Mouse (Mus musculus) kidney, adult 18-20 months (tissue): Measurements from ENCODE around the gene Nagk.
"Not testable (repeated sequence)": the region's sequence is repeated elsewhere in the genome, so short reads cannot be mapped to it uniquely, and the experiment has no call there.

ENCODE experiments used
- DNase-seq: peaks from one replicate; pipeline ENCODE4 v3.0.0; 2021

Gene Nagk

DNA sequence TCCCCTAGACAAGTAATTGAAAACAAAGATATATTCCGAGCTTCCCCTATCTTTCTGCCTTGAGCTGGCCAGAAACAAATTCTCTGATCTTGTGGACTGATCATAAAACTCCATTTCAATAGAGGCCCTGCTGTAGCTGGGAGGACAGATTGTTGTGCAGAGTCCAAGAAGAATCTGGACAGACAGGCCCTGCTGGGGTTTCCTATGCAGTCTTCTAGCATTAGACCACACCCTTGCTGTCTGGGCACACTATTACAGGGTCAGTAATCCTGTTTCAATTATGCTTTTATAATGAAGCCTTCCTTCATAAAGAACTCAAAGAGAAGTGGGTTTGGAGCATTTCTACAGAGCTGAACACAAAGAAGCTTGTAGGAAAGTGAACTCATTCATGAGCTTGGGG lies 24.2 kb downstream of the Nagk start:
- DNase-seq: no peak

GRCm38 (mm10) chr6:83820727-83821515 lies 26.1 kb downstream of the Nagk start:
- DNase-seq: no peak

DNA sequence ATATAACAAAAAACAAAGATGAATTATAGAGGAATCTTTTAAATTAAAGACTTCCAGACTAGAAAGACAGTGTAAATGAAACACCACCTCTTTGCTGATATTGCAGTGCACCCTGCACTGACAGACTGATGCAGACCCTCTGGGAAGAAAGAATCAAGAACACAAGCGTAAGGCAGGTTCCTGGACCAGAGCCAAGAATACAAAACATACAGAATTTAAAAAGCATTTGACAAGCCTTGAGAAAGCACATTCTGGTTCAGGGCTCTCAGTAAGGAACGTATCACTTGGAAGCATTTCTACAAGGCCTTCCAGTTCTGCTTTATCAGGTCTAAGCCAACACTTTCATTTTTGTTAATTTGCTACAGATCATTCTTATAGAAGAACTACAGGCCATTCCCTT lies 27.1 kb downstream of the Nagk start:
- DNase-seq: no peak

DNA sequence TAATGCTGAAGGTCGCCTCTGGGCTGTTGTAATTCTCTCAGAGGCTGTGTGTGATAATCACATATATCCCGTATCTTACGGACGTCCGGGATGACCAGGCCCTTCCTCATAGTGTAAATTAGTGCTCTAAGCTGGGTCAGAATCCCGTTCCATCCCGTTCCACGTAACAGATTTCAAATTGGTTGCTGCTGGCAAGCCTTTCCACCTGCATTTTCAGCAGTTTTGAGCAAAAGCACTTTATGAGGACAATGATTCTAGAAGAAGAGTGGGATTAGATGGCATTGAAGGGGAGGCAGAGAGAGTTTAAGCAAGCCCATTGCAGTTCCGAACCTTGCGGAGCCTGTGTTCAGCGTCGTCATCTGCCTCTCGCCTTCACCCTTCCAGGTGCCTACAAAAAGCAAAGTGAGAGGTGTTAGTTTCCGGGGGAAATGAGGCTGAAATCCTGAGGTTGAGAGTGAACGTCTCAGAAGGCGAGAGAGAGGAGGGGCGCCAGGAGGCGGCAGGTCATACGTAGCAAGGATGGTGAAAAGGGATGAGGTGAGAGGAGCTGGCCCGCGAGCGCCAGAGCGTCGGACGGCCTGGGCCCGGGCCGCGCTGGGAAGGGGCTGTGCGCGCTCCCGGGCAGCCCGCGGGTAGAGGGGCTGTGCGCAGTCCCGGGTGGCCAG lies 36.3 kb downstream of the Nagk start:
- DNase-seq: no peak

DNA sequence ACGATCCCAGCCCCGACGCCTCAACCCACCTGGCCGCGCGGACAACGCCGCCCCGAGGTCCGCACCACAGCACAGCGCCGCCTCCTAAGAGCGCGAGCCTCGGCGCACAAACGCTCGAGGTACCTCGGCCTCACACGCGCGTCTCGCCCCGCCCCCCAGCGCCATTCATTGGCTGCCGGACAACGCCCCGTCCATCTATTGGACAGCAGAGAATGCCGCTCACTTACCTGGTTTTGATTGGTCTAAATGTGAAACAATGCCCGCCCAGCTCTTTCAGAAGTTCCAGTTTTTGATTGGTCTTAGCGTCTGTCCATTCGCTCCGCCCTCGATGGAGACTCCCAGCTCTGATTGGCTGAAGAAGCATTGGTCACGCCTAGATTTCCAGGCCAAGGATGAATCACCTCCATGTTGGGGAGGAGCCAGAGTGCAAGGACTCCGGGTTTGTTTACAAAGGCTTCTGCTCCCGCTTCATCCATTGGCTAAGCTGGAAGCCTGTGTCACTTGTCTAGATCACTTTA lies 36.9 kb downstream of the Nagk start, which contains the start of gene Paip2b:
Paip2b (minus strand) TSS at position 136 of the 518 bp plus-strand sequence.
- DNase-seq: peak; percentile 98

DNA sequence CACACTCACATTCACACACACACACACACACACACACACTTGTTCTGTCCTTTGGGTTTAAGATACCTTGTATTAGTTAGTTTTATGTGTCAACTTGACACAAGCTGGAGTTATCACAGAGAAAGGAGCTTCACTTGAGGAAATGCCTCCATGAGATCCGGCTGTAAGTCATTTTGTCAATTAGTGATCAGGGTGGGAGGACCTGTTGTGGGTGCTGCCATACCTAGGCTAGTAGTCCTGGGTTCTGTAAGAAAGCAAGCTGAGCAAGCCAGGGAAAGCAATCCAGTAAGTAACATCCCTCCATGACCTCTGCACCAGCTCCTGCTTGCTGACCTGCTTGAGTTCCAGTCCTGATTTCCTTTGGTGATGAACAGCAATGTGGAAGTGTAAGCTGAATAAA lies 37.6 kb downstream of the Nagk start:
- DNase-seq: not testable (repeated sequence)

GRCm38 (mm10) chr6:83836826-83837225 lies 42.0 kb downstream of the Nagk start:
- DNase-seq: no peak

DNA sequence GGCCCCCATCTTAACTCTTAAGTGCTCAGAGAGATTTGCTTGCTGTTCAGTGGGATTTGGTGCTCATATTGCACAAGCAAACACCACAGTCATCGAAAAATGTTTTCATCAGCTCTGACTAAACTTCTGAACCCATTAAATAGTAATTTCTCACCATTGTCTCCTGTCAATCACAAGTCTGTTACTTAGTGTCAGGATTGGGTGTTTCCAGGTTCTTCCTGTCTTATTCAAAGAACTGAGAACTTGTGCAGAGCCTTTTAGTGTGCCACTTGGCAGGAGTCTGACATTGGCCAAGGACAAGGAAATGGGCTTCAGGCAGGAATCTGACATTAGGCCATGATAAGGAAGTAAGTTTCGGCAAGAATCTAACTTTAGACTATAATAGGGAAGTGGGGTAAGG lies 43.3 kb downstream of the Nagk start:
- DNase-seq: no peak

GRCm38 (mm10) chr6:83840086-83840485 lies 45.3 kb downstream of the Nagk start:
- DNase-seq: no peak

- DNase-seq: no peak
These were observed 50.1 kb downstream of the Nagk start for GRCm38 (mm10) chr6:83844913-83845312.

GRCm38 (mm10) chr6:83846141-83846540 lies 51.4 kb downstream of the Nagk start:
- DNase-seq: no peak

DNA sequence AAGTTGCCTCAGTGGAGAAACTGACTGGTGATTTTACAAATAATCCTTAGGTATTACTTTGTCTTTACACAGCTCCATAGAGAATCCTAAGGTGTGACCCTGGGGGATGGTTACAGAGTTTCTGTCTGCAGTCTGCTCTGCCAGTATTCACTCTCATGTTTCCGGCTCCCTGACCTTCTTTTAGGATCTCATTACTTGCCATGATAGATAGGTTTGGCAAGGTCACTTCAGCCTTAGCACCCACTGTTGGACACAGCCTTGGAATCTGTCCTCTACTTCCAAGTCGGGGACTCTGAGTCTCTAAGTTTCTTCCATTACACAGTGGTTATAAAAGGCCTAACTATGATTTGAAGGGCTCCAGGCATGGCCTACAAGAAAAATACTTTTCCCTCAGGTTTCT lies 54.7 kb downstream of the Nagk start:
- DNase-seq: no peak
